Mouse (Mus musculus) E14TG2a.4 (cell line): ENCODE results near the gene Adamts9.

Experiments used
- CTCF ChIP-seq: conservative IDR thresholded peaks from 2 replicates; pipeline ENCODE4 v1.5.1; 2014; ENCODE audit warnings: low read length
- POU5F1 ChIP-seq: IDR thresholded peaks from 2 replicates; pipeline ENCODE4 v1.6.1; 2014; ENCODE audit warnings: low read length, borderline replicate concordance

DNA sequence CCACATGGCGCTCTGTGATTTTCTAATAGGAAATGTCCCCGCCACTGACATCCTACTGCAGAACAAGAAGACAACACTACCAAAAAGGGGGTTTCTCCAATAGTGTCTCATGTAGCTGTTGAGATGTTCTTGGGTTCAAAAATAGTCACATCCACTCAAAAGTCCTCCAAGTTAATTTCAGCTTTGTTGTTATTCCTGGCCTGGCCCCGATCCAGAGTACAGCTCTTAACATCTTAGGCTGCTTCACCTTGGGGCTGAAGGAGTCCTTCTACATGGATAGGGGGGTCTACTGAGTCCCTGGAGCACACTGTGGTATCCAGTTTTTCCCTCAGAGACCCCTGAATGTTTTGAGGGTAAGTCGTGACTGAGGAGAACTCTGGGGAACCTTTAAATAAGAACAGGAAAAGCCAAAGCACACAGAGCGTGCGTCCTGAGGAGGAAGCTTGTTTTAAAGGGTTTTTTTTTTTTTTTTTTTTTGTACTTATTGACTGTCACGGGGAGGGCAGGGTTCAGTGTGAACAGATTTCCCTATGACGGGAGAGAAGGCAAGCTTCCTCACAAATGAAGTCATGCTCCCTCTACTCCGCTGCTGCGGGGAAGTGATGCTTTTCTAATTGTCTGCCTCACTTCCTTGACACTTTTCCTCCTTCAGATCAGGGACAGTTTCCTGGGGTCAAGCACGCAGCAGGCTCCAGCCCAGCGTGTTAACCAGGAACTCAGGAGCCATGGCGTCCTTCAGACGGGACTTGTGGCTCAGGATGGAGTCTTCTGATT is 44.7 kb upstream of the Adamts9 start:
- TF ChIP-seq CTCF = no peak
- TF ChIP-seq POU5F1 = no peak
